Mouse (Mus musculus): ENCODE data around the gene Ddo.

- TF ChIP-seq POLR2A (IDR thresholded peaks at IDR 0.05; ENCODE audit: borderline replicate concordance, low read depth, low read length) (no peak), CTCF (IDR thresholded peaks at IDR 0.05; ENCODE audit: low read depth, low read length) (no peak)
Observed at GRCm38 (mm10) chr10:40617973-40618372, 11.8 kb upstream of the Ddo start.

Data from bone marrow macrophage, adult 2 months (primary cell).